ENCODE assay signal across 8 mouse cellular contexts in the genomic region with DNA sequence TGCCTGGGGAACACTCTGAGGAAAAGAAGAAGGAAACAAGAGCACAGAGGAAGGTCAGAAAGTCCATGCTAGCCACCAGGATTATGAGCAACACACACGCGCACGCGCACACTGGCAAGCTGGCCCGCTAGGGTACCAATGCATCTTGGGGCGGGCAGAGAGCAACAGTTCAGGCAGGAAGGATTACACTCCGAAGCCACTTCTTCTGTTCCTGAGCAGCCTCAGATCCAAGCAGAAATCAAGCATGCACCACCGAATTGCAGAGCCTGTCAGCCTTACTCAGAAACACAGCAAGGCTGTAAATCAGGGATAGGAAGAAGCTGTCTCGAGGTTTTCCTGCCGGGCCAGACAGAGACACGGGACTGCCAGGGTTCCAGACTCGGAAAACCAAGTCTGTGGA.
DNase-seq lines count a peak whose midpoint lies in the region; ATAC-seq lines count a peak whose summit lies in the region.

No protein-coding gene starts in this region.

- peak; percentile 64 for DNase-seq in kidney, adult 11 months
- no peak for DNase-seq in kidney, adult 18-20 months
- peak; percentile 21 to 27 for DNase-seq in heart, postnatal 36 days
- DNase-seq in midbrain, embryonic 11.5 days (ENCODE audit: low spot score, missing footprints), result no peak
- no peak for DNase-seq in spleen, adult 12 weeks (ENCODE audit: low spot score)

- 53% methylated on average over 12 of the region's 12 CpGs for WGBS in embryonic facial prominence, embryonic 13.5 days
- 70% methylated on average over 12 of the region's 12 CpGs for WGBS in midbrain, embryonic 11.5 days
- 70% methylated on average over 12 of the region's 12 CpGs for whole genome bisulfite sequencing in forebrain, embryonic 16.5 days

- H3K9ac ChIP-seq in embryonic facial prominence, embryonic 13.5 days, result no peak overlapping the region; the same call in 1 of the 2 replicates
- no peak overlapping the region for H3K9ac ChIP-seq in midbrain, embryonic 11.5 days (ENCODE audit: low read length)
- H3K9ac ChIP-seq in forebrain, embryonic 16.5 days (replicated peaks; ENCODE audit: low read depth, low read length), result no peak overlapping the region

- no peaks in the 10 kb centered on the region for H3K36me3 ChIP-seq in embryonic facial prominence, embryonic 13.5 days
- no peaks in the 10 kb centered on the region for H3K36me3 ChIP-seq in megakaryocyte, embryonic 14.5 days (replicated peaks; ENCODE audit: low read length)
- no peaks in the 10 kb centered on the region for H3K36me3 ChIP-seq in midbrain, embryonic 11.5 days (ENCODE audit: control insufficient read depth, insufficient read depth, low read length)
- no peaks in the 10 kb centered on the region for H3K36me3 ChIP-seq in forebrain, embryonic 16.5 days (ENCODE audit: control insufficient read depth, insufficient read depth)

- peak overlapping the region; percentile 89 for H3K27ac ChIP-seq in embryonic facial prominence, embryonic 13.5 days
- H3K27ac ChIP-seq in midbrain, embryonic 11.5 days (ENCODE audit: low read depth, low read length), result no peak overlapping the region
- no peak overlapping the region for H3K27ac ChIP-seq in forebrain, embryonic 16.5 days (ENCODE audit: low read length)

- ATAC-seq in embryonic facial prominence, embryonic 13.5 days (ENCODE audit: insufficient number of reproducible peaks, insufficient read depth, low FRiP score, low TSS enrichment, low read depth), result no peak
- ATAC-seq in midbrain, embryonic 11.5 days (ENCODE audit: low FRiP score), result no peak
- ATAC-seq in forebrain, embryonic 16.5 days, result no peak

- peak overlapping the region; percentile 54 for H3K4me2 ChIP-seq in embryonic facial prominence, embryonic 13.5 days
- H3K4me2 ChIP-seq in midbrain, embryonic 11.5 days, result no peak overlapping the region
- H3K4me2 ChIP-seq in forebrain, embryonic 16.5 days (ENCODE audit: low read length), result no peak overlapping the region

- H3K9me3 ChIP-seq in embryonic facial prominence, embryonic 13.5 days, result no peaks in the 10 kb centered on the region
- no peaks in the 10 kb centered on the region for H3K9me3 ChIP-seq in megakaryocyte, embryonic 14.5 days
- H3K9me3 ChIP-seq in midbrain, embryonic 11.5 days (ENCODE audit: control insufficient read depth, low read length), result no peaks in the 10 kb centered on the region
- H3K9me3 ChIP-seq in forebrain, embryonic 16.5 days (ENCODE audit: control insufficient read depth, low read length), result no peaks in the 10 kb centered on the region

- intact Hi-C loops in heart, postnatal 36 days (cut with DNase I), result no loop called here

- no peak overlapping the region for H3K4me3 ChIP-seq in embryonic facial prominence, embryonic 13.5 days
- H3K4me3 ChIP-seq in megakaryocyte, embryonic 14.5 days (replicated peaks), result peak overlapping the region; percentile 87
- no peak overlapping the region for H3K4me3 ChIP-seq in midbrain, embryonic 11.5 days (ENCODE audit: low read depth, low read length)
- no peak overlapping the region for H3K4me3 ChIP-seq in forebrain, embryonic 16.5 days (replicated peaks; ENCODE audit: low read length)

- H3K27me3 ChIP-seq in embryonic facial prominence, embryonic 13.5 days, result no peaks in the 10 kb centered on the region
- peaks cover 27% of the 10 kb centered on the region for H3K27me3 ChIP-seq in megakaryocyte, embryonic 14.5 days (replicated peaks)
- H3K27me3 ChIP-seq in midbrain, embryonic 11.5 days (ENCODE audit: control insufficient read depth, insufficient read depth, low read length), result no peaks in the 10 kb centered on the region
- no peaks in the 10 kb centered on the region for H3K27me3 ChIP-seq in forebrain, embryonic 16.5 days (replicated peaks; ENCODE audit: control insufficient read depth, insufficient read depth, low read length)

- peaks cover 19% of the 10 kb centered on the region for H3K4me1 ChIP-seq in embryonic facial prominence, embryonic 13.5 days
- peaks cover 35% of the 10 kb centered on the region for H3K4me1 ChIP-seq in megakaryocyte, embryonic 14.5 days
- no peaks in the 10 kb centered on the region for H3K4me1 ChIP-seq in midbrain, embryonic 11.5 days (ENCODE audit: control insufficient read depth, insufficient read depth, low read length)
- H3K4me1 ChIP-seq in forebrain, embryonic 16.5 days (replicated peaks; ENCODE audit: control insufficient read depth, insufficient read depth, low read length), result no peaks in the 10 kb centered on the region; the same call in 1 of the 2 replicates

Comparison
In these comparisons a context has a peak if more than half of its experiments do, and no peak if none do; other contexts are left out.
1. DNase-seq: peak in kidney, adult 11 months (single experiment) and heart, postnatal 36 days (2 of 2); none in kidney, adult 18-20 months (single experiment), midbrain, embryonic 11.5 days (single experiment) and spleen, adult 12 weeks (single experiment).